Mouse (Mus musculus) right cerebral cortex, adult 18-20 months (tissue): ENCODE measurements at regions not wholly inside any gene's neighbourhood (a gene's known extent, or its start where the extent isn't known, plus 50 kb on each side); places are given as distances from the start of the nearest gene placed in this dataset.

Experiments
- DNase-seq: peaks from one replicate; pipeline ENCODE4 v3.0.0; 2022; ENCODE audit warnings: mixed read lengths

DNA sequence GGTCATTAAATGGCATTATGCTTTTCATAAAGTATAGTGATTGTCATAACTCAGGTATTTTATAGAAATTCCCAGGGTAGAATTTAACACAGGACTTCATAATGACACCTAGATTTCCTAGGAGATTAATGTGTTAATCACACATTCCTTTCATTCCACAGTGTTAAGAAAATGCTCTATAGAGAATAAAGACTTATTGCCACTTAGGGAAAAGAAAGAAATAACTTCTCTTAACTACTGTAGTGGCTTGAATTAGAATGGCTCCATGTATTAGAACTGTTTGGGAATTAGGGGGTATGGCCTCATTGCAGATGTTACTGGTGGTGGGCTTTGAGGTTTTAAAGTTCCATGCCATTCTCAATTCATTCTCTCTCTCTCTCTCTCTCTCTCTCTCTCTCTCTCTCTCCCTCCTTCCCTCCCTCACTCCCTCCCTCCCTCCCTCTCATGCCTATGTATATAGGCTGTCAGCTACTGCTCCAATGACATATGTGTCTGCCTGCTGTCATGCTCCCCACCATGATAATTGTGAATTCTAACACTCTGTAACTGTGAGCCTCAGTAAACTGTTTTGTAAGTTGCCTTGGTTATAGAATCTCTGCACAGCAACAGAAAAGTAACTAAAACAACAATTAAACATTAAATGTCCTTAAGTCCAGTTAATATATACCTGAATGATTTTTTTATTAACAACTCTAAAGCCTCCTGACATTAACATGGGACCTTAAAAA, 425.1 kb upstream of the Depdc1a start:
- no peak for DNase-seq

DNA sequence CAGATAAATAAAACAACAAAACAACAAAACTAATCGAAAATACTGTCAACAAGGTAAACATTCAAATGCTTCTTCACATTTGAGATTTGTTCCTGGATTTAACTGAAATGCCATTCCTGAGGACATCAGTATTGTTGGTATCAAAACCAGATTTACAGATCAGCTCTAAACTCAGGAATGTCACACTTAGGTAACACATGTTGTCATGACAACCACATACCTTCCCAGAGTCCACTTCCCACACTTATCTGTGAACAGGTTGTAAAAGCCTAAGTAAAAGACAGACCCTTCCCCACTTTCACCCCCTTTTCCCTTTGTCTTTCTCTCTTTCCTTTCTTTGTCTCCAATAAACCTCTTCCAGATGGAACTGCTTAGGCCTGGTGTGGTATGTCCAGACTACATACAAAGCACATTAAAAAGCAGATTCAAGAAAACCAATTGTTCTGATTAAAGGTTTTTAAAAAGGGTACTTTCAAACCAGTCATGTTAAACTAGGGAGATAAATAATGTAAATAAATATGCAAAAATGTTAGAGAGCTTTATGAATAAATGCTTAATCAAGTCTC, 438.2 kb upstream of the Depdc1a start:
- DNase-seq, result no peak

DNA sequence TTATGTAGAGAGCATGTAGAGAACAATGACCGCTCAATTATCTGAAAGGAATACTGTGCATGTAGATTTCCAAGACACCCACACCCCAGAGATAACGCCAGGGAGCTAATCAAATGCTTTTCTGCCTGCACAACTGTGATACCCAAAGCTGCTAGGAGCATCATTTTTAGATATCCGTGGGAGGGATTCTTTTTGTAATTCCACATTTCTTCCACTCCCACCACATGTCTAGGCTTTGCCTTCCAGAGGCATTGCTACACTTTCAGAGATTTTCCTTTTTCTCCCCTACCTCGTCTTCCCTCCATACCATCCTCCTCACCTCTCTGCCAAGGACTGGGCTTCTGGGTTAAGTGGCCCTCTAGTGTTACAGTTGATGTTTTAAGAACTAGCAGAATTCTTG, 460.4 kb upstream of the Depdc1a start:
- peak; percentile 81 for DNase-seq

DNA sequence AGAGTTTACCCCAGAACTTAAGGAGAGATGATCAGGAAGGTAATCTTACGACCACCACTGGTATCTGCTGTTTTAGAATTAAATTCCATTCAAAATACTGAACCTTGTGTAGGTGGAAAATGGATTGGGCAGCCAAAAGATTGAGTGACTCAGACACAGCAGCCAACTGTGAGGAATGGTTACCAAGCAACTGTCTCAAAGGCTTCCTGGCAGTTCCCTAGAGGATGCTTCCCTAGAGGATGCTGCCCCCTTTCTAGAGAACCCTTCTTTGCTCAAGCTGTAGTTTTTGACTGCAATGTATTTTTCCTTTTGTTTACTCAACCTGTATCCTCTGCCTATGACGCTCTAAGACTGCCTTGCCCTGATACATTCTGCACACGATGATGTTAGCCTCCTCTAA, 463.7 kb upstream of the Depdc1a start:
- DNase-seq, result peak; percentile 55

DNA sequence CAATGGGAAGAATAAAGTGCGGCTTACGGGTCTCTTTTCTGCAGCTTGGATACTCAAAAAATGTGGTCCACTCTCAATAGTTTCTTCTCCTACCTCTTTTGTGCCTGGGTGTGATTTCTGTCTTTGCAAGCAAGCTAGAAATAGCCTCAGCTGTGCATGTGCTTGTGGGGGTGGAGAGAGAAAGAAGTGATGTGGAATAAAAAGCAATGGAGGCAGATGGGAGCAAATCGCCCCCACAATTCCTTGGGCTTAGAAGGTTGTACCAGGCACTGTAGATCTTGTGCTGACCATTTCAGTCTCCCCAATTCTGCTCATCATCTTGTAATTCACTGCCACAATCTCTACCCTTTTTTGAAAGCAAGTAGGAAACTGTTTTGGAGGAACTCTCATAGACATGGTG, 464.6 kb upstream of the Depdc1a start:
- peak; percentile 90 for DNase-seq

DNA sequence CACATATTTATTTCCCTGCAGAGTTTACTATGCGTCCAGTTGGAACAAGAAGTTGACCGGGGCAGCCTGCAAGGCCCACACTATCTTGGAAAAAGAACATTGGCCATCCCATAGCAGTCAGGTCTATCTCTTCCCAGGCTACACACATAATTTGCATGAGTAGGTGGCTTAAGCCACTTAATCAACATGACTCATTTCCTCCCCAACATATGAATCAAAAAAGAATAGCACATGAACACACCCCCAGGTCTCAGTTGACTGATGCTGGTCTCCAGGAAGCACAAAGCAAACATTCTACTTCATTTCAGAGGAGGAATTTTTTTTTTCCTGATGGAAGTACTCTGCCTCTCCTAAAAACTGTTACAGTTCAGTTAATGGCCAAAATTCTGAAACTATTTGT, 465.3 kb upstream of the Depdc1a start:
- no peak for DNase-seq

DNA sequence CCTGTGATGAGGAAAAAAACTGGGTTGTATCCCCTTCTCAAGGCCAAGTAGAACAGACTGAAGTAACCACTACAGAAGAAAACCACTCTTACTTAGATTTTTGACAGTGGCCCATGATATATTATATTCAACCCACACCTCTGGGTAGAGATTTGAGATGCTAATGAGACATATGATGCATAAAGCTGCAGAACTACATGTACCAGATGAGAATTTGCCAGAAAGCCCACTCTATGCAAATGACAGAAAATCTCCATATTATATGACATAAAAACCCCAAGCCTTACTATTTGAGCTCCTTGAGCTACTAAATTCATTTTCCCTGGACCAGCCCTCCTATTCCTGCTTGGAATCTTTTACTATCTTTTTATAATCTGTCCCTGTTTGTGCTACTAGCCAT, 458.4 kb upstream of the Lrrc7 start:
- DNase-seq, result peak; percentile 52

DNA sequence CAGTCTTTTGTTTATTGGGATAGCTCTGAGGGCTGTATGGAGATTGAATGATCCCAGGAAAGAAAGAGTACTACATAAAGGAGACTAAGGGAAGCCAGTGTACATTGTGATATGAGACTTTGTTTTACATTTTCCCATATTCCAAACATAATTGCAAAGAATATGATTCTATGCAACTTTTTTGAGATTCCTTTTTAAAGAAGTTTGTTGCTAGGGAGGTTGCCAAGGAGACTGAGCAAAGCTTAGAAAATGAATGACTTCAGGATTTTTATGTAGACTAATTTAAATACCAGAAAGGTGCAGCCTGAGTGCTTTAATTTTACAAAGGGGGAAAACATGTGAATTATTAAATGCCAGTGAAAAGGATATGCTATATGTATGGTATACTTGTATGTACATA, 455.2 kb upstream of the Lrrc7 start:
- DNase-seq, result no peak

DNA sequence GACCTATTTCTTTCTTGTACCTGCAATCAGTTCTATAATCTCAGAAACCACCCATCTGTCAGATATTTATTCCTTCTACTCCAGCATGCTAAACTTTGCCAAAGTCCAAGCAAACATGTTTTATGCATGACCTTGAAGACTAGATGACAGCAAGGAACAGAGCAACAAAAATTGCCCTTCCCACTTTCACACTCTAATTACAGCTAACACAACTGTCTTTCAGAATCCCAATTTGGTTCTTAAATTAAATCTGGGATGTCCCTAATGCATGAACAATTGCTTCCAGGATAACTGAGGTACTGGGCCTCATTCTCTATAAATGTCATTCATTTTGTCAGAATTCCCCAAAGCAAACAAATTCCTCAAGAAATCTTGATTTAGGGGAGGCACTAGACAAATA, 454.4 kb upstream of the Lrrc7 start:
- no peak for DNase-seq

DNA sequence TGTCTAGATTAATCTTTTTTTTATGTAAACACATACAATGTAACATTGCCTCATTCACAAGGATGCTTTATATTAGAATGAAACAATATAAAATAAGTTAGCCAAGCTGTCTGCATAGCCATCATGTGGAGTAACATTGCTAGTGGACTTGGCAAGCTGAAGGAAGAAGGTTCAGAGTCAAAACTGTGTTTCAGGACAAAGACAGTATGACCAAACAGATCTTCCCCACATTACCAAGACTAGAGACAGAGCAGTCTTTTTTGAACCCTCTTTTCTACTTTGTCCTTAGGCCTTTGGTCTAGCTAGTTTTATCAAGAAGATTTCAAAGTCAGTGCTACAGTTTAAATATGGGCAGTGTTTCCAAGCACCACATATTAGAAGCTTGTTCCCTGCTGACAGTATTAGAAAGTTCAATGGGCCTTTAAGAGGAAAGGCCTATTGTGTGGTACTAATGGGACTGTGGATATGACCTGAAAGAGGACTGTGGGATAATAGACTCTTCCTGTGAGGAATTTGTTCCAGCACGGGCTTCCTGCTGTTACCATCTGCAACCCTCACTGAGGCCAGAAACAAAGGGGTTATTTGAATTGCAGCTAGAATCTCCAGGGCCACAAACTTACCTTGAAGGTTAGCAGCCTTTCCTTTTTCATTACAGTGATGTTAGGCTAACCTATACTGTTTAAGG, 449.1 kb upstream of the Lrrc7 start:
- no peak for DNase-seq

DNA sequence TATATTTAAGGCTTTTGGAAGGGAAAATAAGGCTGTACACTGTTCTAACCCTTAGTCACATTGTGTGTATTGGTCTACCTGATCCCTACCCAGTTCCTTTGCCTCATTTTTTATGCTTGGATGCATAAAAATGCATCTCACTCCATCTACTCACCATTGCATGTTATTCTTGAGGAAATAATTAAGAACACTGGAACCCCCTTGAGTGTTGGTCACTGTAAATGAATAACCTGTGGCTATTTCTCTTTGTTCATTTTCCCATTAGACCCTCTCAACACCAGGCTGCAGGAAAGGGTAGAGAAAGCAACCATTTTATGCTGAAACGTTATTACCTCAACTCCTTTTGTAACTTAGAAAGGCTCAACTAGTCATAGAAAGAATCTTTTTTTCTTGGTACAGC, 442.0 kb upstream of the Lrrc7 start:
- no peak for DNase-seq

DNA sequence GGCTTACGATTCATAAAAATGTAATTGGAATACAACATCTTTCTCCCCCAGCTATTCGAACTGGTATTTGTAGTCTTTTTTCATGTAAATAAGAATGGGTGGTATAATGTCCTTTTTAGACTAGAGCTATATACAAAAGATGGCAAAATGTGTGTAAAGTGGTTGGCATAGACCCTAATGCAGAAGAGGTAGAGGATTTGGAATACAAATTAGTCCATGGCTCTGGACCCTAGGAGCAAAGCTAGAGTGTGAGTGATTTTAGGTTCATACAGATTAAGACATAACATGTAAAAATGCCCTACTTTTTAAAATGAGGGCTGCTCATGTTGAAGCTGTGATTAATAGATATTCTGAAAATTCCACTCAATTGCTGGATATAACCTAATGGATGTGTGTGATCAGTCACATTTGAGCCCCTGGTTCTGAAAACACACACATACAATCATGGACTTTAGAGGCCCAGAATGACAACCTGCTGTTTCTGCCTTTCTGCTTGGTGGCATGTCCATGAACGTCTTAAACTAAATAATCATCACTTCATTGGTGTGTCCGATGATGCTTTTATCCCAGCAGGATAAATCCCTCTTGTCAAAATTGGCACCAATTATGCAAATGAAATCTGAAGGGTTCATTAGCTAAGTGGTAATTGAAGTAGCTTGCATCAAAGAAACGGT, 423.6 kb upstream of the Lrrc7 start:
- no peak for DNase-seq

DNA sequence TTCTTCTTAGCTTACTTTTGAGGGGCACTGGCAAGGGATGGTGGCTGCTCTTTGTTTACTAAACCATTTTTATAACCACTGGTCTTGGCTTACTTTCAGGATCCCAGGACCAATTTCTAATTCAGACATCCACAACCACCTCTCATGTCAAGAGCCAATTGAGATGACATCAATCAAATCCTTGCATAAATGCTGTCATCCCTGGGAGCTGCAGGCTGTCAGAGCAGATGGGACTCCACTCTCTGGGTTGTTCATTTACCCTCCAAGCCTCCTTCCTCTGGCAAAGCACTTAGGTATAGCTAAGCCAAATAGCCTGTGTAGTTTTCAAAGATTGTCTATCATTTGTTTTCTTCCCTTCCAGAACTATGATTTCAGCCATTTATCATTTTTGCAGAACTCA, 385.0 kb upstream of the Lrrc7 start:
- DNase-seq, result no peak

DNA sequence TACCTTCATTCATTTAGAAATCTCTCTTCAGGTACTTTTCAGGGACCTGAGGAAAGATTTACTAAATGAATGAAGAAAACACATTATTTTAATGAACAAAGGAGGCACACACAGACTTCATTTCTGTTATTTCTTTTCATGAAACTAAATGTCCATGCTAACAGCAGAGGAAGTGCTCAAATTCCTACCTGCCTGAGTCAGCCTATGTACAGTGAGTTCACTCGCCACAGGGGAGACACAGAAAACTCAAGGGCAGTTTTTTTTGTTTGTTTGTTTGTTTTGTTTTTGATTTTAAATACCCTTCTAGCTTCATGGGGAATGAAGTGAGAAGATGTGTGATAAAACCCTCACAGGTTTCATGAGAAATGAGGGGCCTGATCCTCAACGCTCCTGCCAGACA, 343.1 kb upstream of the Lrrc7 start:
- no peak for DNase-seq

DNA sequence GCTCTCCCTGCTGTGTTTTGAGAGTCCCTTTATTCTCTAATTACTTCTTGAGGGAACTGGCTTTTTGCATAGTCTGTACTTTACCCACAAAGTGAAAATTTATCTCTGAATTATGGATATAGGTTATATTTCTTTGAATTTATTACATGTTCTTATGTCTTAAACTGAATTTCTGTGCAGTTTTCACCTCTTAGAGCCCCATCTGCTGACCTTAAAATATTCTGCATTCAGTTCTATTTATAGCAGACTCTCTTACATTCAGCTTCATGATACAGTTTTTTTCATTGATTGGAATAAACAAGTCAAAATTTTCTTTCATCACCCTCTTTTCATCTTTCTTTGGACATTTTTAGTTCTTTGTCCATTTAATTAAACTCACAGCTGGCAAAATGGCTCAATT, 337.4 kb upstream of the Lrrc7 start:
- DNase-seq, result no peak

DNA sequence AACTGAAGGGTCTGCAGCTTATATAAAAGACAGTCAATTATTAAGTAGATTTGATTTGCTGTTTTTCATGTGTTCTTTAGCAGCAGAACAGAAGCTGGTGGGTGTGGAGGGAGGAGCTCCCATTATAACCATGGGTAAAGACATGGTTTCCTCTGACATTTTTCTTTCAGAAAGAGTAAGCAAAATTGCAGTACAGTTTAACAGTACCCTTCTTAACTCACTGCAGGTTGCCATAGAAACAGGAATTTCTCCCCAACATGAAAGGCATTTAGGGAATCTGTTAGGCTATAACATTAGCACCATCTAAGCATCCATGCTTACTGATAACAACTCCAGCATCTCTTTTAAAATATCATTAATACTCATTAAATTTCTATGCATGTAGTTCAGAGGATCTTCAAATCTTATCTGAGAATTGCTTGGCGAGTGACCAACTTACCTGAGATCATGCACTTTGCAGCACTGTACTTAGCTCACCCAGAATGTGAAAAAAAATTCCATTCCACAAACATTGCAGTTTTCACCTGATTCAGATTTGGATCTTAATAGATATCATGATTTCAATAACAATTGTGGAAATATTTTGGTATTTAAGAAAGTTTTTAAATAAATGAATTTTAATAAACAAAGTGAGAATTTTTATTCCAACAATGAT, 324.8 kb upstream of the Lrrc7 start:
- DNase-seq, result peak; percentile 20

DNA sequence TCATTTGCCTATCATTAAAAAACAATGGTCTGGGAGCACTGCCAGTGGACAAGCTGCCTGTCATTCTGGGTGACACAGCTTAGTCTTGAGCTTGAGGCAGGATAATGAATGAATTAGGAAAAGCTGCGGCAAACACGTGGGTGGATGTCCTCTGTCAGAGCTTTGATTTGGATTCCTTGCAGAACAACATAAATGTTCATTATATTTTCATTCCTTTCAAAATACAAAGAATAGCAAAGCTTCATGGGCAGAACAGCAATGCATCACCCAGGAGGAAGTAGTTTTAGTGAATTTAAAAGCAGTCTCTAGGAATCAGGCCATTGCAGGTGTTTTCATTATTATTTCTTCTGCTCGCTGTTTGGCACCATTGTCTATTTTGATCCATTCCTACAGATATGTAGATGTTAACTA, 324.3 kb upstream of the Lrrc7 start:
- peak; percentile 23 for DNase-seq
